Mouse (Mus musculus) thymus, adult 2 months (tissue): ENCODE data around the gene Srebf1.

ENCODE experiments used
- CTCF ChIP-seq: fragments of 200-500 bp; IDR thresholded peaks from 2 replicates; pipeline ENCODE4 v1.5.1; 2012; ENCODE audit warnings: mild to moderate bottlenecking, control low read depth, low read length, moderate library complexity, borderline replicate concordance; ENCODE audit not compliant: control insufficient read depth, poor library complexity, insufficient read depth; ENCODE audit errors: extremely low read depth
- POLR2A ChIP-seq: fragments of 200-500 bp; IDR thresholded peaks from 2 replicates; pipeline ENCODE4 v1.6.1; 2012; ENCODE audit warnings: mild to moderate bottlenecking, low read length, control low read depth, moderate library complexity; ENCODE audit not compliant: control insufficient read depth, poor library complexity, insufficient read depth; ENCODE audit errors: extremely low read depth

DNA sequence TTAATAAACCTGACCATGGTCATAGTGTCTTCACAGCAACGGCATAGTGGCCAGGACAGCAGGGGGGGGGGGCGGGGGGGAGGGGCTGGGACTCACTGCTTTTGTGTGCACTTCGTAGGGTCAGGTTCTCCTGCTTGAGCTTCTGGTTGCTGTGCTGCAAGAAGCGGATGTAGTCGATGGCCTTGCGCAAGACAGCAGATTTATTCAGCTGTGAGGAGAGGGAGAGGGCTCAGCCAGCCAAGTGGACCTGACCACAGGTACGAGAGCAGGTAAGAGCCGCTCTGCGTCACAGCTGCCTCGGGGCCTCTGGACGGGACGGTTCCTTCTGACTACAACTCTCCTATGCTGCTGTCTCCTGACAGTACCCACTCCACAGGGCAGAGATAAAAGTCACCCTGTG is 17.4 kb downstream of the Srebf1 start:
- TF ChIP-seq CTCF, result no peak
- TF ChIP-seq POLR2A, result no peak
